Mouse (Mus musculus) liver, postnatal 0 days (tissue): ENCODE measurements at regions not wholly inside any gene's neighbourhood (a gene's known extent, or its start where the extent isn't known, plus 50 kb on each side); places are given as distances from the start of the nearest gene placed in this dataset.

Experiments used
- ATAC-seq: fragments of 200-750 bp; cut with Nextera tagmentation; 2 replicates; pipeline ENCODE4 v1.8.0; 2017; ENCODE audit warnings: mild to moderate bottlenecking, moderate library complexity
- DNase-seq: peaks from one replicate; pipeline ENCODE4 v3.0.0-alpha.2; 2016
- H3K27ac ChIP-seq: fragments of 300-500 bp; sonication (generic); 2 replicates; pipeline ENCODE4 v1.5.1; 2014; ENCODE audit warnings: antibody characterized with exemption, moderate library complexity, mild to moderate bottlenecking, low read depth
- H3K27me3 ChIP-seq: fragments of 300-500 bp; sonication (generic); 2 replicates; pipeline ENCODE4 v1.6.1; 2014; ENCODE audit warnings: low read length, control low read depth, mixed read lengths; ENCODE audit not compliant: insufficient read depth
- H3K36me3 ChIP-seq: fragments of 300-500 bp; sonication (generic); replicated peaks from 2 replicates; pipeline ENCODE4 v1.6.1; 2014; ENCODE audit warnings: mild to moderate bottlenecking, control low read depth, low read length, moderate library complexity, mixed read lengths; ENCODE audit not compliant: insufficient read depth
- H3K4me1 ChIP-seq: fragments of 300-500 bp; sonication (generic); 2 replicates; pipeline ENCODE4 v1.6.1; 2014; ENCODE audit warnings: antibody characterized with exemption, mild to moderate bottlenecking, control low read depth; ENCODE audit not compliant: insufficient read depth
- H3K4me2 ChIP-seq: fragments of 300-500 bp; sonication (generic); 2 replicates; pipeline ENCODE4 v1.6.1; 2014; ENCODE audit warnings: low read depth, mild to moderate bottlenecking, low read length, moderate library complexity, mixed read lengths
- H3K4me3 ChIP-seq: fragments of 300-500 bp; sonication (generic); 2 replicates; pipeline ENCODE4 v1.5.1; 2014; ENCODE audit warnings: low read depth, low read length
- H3K9ac ChIP-seq: fragments of 300-500 bp; sonication (generic); replicated peaks from 2 replicates; pipeline ENCODE4 v1.6.1; 2014; ENCODE audit warnings: mild to moderate bottlenecking, moderate library complexity
- H3K9me3 ChIP-seq: fragments of 300-500 bp; sonication (generic); 2 replicates; pipeline ENCODE4 v1.6.1; 2016; ENCODE audit warnings: mild to moderate bottlenecking, control low read depth, low read length, mixed read lengths
- CTCF ChIP-seq: sonication (generic); IDR thresholded peaks from 2 replicates; pipeline ENCODE4 v1.5.1; 2016; ENCODE audit warnings: antibody characterized with exemption, low read depth
- EP300 ChIP-seq: IDR thresholded peaks from 2 replicates; pipeline ENCODE4 v1.6.1; 2016; ENCODE audit warnings: antibody characterized with exemption, low read depth, mild to moderate bottlenecking
- WGBS: fragments of 180-500 bp; shearing (Covaris S2); extraction: QIAGEN DNeasy Blood & Tissue Kit; methylation state at CpG from one replicate; pipeline ENCODE4 v1.1.7; 2014; ENCODE audit not compliant: insufficient replicate concordance; 5-methylcytosine and 5-hydroxymethylcytosine counted together

DNA sequence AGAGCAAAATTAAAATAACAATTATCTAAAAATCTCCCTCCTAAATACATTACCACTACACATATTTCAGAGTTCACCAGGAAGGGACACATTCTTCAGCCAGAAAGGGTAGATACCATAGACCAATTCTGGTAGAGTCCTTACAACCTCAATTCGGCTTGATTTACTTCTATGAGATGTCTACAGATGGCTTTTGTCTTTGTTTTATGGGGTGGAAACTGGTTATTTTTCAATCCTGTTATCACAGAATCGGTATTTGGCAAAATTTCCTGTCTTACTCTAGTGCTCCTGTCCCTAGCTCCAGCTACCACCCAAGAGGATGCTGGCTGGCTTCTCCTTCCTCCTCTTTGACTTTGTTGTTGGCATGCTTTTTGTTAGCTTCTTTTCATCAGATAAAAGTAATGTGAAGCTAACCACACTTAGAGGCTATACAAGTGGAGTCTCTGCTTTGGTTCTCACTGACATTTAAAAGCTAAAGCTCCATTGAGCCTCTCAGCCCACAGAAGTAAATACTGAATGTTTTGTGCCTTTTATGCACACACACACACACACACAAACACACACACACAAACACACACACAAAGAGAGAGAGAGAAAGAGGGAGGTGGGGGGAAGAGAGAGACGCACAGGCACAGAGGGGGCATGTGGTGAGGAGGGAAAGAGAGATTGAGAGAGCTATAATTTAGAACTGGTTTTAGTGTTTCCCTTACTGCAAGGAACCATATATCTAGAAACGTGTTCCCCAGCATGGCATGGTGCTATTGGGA, 109.1 kb downstream of the Gm815 start:
- no peaks in the 10 kb centered on the region for H3K36me3 ChIP-seq
- H3K27me3 ChIP-seq = no peaks in the 10 kb centered on the region
- no peak overlapping the region for H3K27ac ChIP-seq
- no peak overlapping the region for H3K4me2 ChIP-seq
- H3K9ac ChIP-seq = no peak overlapping the region
- DNase-seq = no peak
- 64% methylated on average over 4 of the region's 4 CpGs for WGBS
- H3K4me3 ChIP-seq = no peak overlapping the region
- H3K4me1 ChIP-seq = no peaks in the 10 kb centered on the region
- no peaks in the 10 kb centered on the region for H3K9me3 ChIP-seq
- no peak for ATAC-seq
- TF ChIP-seq CTCF (no peak), EP300 (no peak)

DNA sequence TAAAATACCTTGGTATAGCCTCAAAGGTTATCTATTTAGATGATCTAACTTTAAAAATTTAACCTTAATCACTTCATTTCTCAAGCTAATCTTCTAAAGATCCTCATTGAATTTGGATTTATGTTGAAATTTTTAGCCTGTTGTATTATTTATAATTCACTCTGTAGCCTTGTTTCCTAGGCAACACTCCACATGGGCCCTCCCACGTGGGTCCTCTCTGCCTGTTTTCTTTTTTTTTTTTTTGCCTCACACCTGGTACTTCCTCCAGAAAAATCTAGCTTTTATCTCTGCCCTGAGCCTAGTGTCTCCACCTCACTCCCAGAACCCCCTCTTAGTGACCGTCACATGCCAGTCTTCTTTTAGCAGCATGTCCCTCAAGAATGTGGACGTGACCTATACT, 113.9 kb downstream of the Gm815 start:
- Histone ChIP-seq H3K36me3 (no peaks in the 10 kb centered on the region), H3K9me3 (no peaks in the 10 kb centered on the region), H3K27me3 (no peaks in the 10 kb centered on the region), H3K4me3 (no peak overlapping the region), H3K9ac (no peak overlapping the region), H3K4me2 (no peak overlapping the region), H3K4me1 (no peaks in the 10 kb centered on the region), H3K27ac (no peak overlapping the region)
- ATAC-seq = no peak
- no peak for DNase-seq
- 63% methylated on average over 3 of the region's 3 CpGs for WGBS
- TF ChIP-seq CTCF (no peak), EP300 (no peak)

DNA sequence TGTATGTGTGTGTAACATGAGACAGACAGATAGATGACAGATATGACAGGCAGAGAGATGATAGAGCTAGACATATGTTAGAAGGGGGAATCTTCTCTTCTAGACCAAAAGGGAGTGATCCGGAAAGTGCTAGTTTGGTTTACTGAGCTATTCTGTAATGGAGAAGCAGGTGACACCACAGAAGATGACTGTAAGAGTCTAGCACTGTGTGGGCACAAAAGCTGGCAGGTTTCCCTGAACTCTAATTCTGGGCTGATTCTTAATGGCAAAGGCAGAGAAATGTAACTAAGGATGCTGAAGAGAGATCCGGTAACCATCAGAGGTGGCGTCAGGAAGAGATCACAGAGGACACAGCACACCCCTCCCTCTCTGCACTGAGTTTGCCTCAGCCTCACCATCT, 136.2 kb downstream of the Gm815 start:
- Histone ChIP-seq H3K4me3 (no peak overlapping the region), H3K9ac (no peak overlapping the region), H3K27me3 (no peaks in the 10 kb centered on the region), H3K27ac (no peak overlapping the region), H3K4me1 (no peaks in the 10 kb centered on the region), H3K9me3 (no peaks in the 10 kb centered on the region), H3K36me3 (no peaks in the 10 kb centered on the region), H3K4me2 (no peak overlapping the region)
- DNase-seq = no peak
- 85% methylated on average over 3 of the region's 3 CpGs for WGBS
- TF ChIP-seq CTCF (no peak), EP300 (no peak)
- ATAC-seq = no peak

DNA sequence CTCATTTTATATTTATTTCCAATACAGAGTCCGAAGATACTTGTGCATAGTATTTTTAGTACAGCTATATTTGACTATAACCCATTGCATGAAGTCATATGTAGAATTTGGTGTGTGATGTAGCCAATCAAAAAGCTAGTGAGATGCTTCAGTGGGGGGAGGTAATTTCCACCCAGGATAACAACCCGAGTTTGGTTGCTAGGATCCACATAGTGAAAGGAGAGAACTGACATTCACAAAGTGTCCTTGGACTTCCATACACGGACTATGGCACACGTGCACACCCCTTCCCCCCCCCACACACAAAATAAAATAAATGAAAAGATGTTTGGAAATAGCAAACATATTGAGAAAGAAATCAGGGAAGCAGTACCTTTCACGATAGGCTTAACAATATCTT, 137.2 kb downstream of the Gm815 start:
- Histone ChIP-seq H3K4me3 (no peak overlapping the region), H3K4me2 (no peak overlapping the region), H3K27me3 (no peaks in the 10 kb centered on the region), H3K36me3 (no peaks in the 10 kb centered on the region), H3K9me3 (no peaks in the 10 kb centered on the region), H3K27ac (no peak overlapping the region), H3K9ac (no peak overlapping the region), H3K4me1 (no peaks in the 10 kb centered on the region)
- DNase-seq (no peak), ATAC-seq (no peak)
- WGBS = 75% methylated on average over 5 of the region's 5 CpGs
- TF ChIP-seq CTCF = no peak
- TF ChIP-seq EP300 = no peak

GRCm38 (mm10) chr19:27028834-27029233, 143.2 kb downstream of the Gm815 start:
- no peak for ATAC-seq
- no peak overlapping the region for H3K9ac ChIP-seq
- no peaks in the 10 kb centered on the region for H3K27me3 ChIP-seq
- H3K4me1 ChIP-seq = no peaks in the 10 kb centered on the region
- no peak overlapping the region for H3K4me3 ChIP-seq
- no peak overlapping the region for H3K27ac ChIP-seq
- H3K4me2 ChIP-seq = no peak overlapping the region
- DNase-seq = no peak
- H3K9me3 ChIP-seq = no peaks in the 10 kb centered on the region
- WGBS = 45% methylated on average over 1 of the region's 1 CpGs
- TF ChIP-seq EP300 (no peak), CTCF (no peak)
- H3K36me3 ChIP-seq = no peaks in the 10 kb centered on the region

DNA sequence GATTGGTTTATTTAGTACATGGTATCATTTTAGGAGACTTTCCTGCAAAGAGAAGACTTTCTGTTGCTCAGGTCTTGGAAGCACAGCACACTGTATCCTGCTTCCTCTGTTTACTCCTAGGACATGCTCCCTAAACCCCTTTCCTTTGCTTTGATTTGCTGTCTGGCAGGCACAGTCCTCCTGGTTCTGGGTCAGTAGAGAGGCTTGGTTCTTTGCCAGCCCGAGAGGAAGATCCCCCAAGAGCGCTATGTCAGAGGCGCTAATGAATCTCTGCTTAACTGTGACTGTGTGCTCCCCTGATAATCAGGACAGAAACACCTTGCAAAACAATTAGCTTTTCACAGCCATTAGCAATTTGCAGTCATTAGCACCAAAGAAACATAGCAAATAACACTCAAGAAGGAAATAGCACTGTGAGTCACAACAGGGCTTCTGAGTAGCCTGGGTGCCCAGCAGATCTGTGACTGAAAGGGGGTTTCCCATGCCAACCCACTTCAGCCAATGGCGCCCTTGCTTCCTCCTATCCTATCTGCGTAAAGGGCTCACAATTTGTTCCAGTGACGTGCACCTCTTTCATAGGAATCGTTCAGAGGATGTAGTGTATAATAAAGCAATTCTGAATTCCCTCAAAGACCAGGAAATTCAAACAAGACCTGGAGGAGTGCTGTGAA, 145.5 kb downstream of the Gm815 start:
- WGBS = 61% methylated on average over 7 of the region's 7 CpGs
- Histone ChIP-seq H3K9ac (no peak overlapping the region), H3K36me3 (no peaks in the 10 kb centered on the region), H3K4me1 (no peaks in the 10 kb centered on the region), H3K27ac (no peak overlapping the region), H3K4me3 (no peak overlapping the region), H3K4me2 (no peak overlapping the region), H3K9me3 (no peaks in the 10 kb centered on the region), H3K27me3 (no peaks in the 10 kb centered on the region)
- no peak for DNase-seq
- no peak for TF ChIP-seq CTCF
- no peak for TF ChIP-seq EP300
- ATAC-seq = no peak
